Mouse (Mus musculus) left cerebral cortex, adult 8-10 months (tissue): ENCODE results near the gene Olfr643. TPM values are rescaled to one million over a fixed set of nuclear protein-coding genes. Genes with fewer than 3 reads are reported as not detected.

Experiments
- DNase-seq, 2 experiments: peaks; one replicate each; pipeline ENCODE4 v3.0.0; 2022; ENCODE audit warnings: low spot score in 2 of 2
- total RNA-seq, 4 experiments: library from RNA; stranded (reverse); gene quantifications; 2 replicates each; pipeline ENCODE4 v1.2.4; 2022

The Olfr643 gene
- not detected for total RNA-seq

- no peak for DNase-seq
Measured at GRCm38 (mm10) chr7:104137305-104137704, at the start of gene Olfr643. TSS of gene Olfr643 (minus strand) at chr7:104137405.

- DNase-seq: no peak
Measured at GRCm38 (mm10) chr7:104183292-104183691, 46.1 kb upstream of the Olfr643 start, which contains the start of gene Olfr648. TSS of gene Olfr648 (minus strand) at chr7:104183392.

- DNase-seq: no peak
Measured at GRCm38 (mm10) chr7:104179074-104179473, 41.9 kb upstream of the Olfr643 start.

GRCm38 (mm10) chr7:104178422-104179054 lies 41.3 kb upstream of the Olfr643 start:
- no peak for DNase-seq

GRCm38 (mm10) chr7:104175085-104175484 lies 37.9 kb upstream of the Olfr643 start:
- no peak for DNase-seq

GRCm38 (mm10) chr7:104169634-104170204 lies 32.5 kb upstream of the Olfr643 start:
- DNase-seq: no peak

- DNase-seq: no peak
Measured at GRCm38 (mm10) chr7:104167105-104167504, 29.9 kb upstream of the Olfr643 start.

GRCm38 (mm10) chr7:104150456-104150855 lies 13.3 kb upstream of the Olfr643 start, which contains the start of gene Ubqlnl:
TSS of gene Ubqlnl (minus strand) at chr7:104150556.
- DNase-seq: no peak

GRCm38 (mm10) chr7:104143179-104143578 lies 6.0 kb upstream of the Olfr643 start, which contains the start of gene Ubqln3:
TSS of gene Ubqln3 (minus strand) at chr7:104143279.
- no peak for DNase-seq

GRCm38 (mm10) chr7:104129726-104130125 lies 7.5 kb downstream of the Olfr643 start, which contains the start of gene Ubqln5:
TSS of gene Ubqln5 (minus strand) at chr7:104129826.
- no peak for DNase-seq

GRCm38 (mm10) chr7:104104757-104104972 lies 32.5 kb downstream of the Olfr643 start, which contains the start of gene Olfr646:
TSS of gene Olfr646 (plus strand) at chr7:104104873.
- no peak for DNase-seq

- DNase-seq: no peak
Measured at GRCm38 (mm10) chr7:104103913-104104756, 33.1 kb downstream of the Olfr643 start.

- DNase-seq: no peak
Measured at GRCm38 (mm10) chr7:104085365-104085764, 51.8 kb downstream of the Olfr643 start, which contains the start of gene Olfr645. TSS of gene Olfr645 (minus strand) at chr7:104085465.

- no peak for DNase-seq
Measured at GRCm38 (mm10) chr7:104071769-104072168, 65.4 kb downstream of the Olfr643 start, which contains the start of gene Olfr644. TSS of gene Olfr644 (minus strand) at chr7:104071869.

GRCm38 (mm10) chr7:104061345-104061744 lies 75.9 kb downstream of the Olfr643 start, which contains the start of gene 4930516K23Rik:
TSS of gene 4930516K23Rik (minus strand) at chr7:104061445.
- no peak for DNase-seq

GRCm38 (mm10) chr7:104059215-104059614 lies 78.0 kb downstream of the Olfr643 start:
- DNase-seq: no peak

GRCm38 (mm10) chr7:104052566-104052965 lies 84.6 kb downstream of the Olfr643 start, which contains the start of gene Olfr642:
TSS of gene Olfr642 (minus strand) at chr7:104052666.
- no peak for DNase-seq

- DNase-seq: no peak
Measured at GRCm38 (mm10) chr7:104050745-104051144, 86.5 kb downstream of the Olfr643 start.

GRCm38 (mm10) chr7:104035145-104035544 lies 102.1 kb downstream of the Olfr643 start, which contains the start of gene Olfr641:
TSS of gene Olfr641 (plus strand) at chr7:104035445.
- no peak for DNase-seq

GRCm38 (mm10) chr7:104026978-104027377 lies 110.2 kb downstream of the Olfr643 start:
- DNase-seq: no peak

GRCm38 (mm10) chr7:104025473-104025872 lies 111.7 kb downstream of the Olfr643 start, which contains the start of gene Olfr640:
TSS of gene Olfr640 (minus strand) at chr7:104025573.
- no peak for DNase-seq

- no peak for DNase-seq
Measured at GRCm38 (mm10) chr7:104021651-104022050, 115.6 kb downstream of the Olfr643 start.
